Mouse (Mus musculus): ENCODE data around the gene Epha2. TPM values are rescaled to one million over a fixed set of nuclear protein-coding genes. Genes with fewer than 3 reads are reported as not detected.
A peak's percentile ranks its signal among the peaks of the same experiment; 100 is the strongest.

Epha2 gene
- polyA plus RNA-seq, 1 experiment from 2014 or later, result 3.9 TPM

GRCm38 (mm10) chr4:141357811-141358210, 56.8 kb downstream of the Epha2 start:
- Histone ChIP-seq H3K4me1 (replicated peaks; ENCODE audit: control insufficient read depth, insufficient read depth) (peaks cover 2% of the 10 kb centered on the region; the same call in 1 of the 2 replicates), H3K9me3 (ENCODE audit: control insufficient read depth, low read length) (no peaks in the 10 kb centered on the region), H3K4me2 (replicated peaks; ENCODE audit: low read depth) (no peak overlapping the region), H3K27me3 (ENCODE audit: control insufficient read depth, insufficient read depth, low read length) (no peaks in the 10 kb centered on the region), H3K9ac (ENCODE audit: low read length) (no peak overlapping the region), H3K36me3 (ENCODE audit: control insufficient read depth, insufficient read depth, low read length) (no peaks in the 10 kb centered on the region), H3K4me3 (ENCODE audit: low read depth, low read length) (no peak overlapping the region), H3K27ac (replicated peaks) (no peak overlapping the region)
- TF ChIP-seq CTCF (IDR thresholded peaks at IDR 0.05; ENCODE audit: low read depth) (no peak), EP300 (optimal IDR thresholded peaks at IDR 0.05) (no peak)
- no peak for DNase-seq (ENCODE audit: low spot score)
- ATAC-seq (ENCODE audit: low FRiP score, low TSS enrichment), result no peak

- Histone ChIP-seq H3K36me3 (ENCODE audit: control insufficient read depth, insufficient read depth, low read length) (no peaks in the 10 kb centered on the region), H3K9ac (ENCODE audit: low read length) (no peak overlapping the region), H3K27me3 (ENCODE audit: control insufficient read depth, insufficient read depth, low read length) (no peaks in the 10 kb centered on the region), H3K9me3 (ENCODE audit: control insufficient read depth, low read length) (no peaks in the 10 kb centered on the region), H3K27ac (replicated peaks) (no peak overlapping the region), H3K4me2 (replicated peaks; ENCODE audit: low read depth) (no peak overlapping the region), H3K4me3 (ENCODE audit: low read depth, low read length) (no peak overlapping the region), H3K4me1 (replicated peaks; ENCODE audit: control insufficient read depth, insufficient read depth) (peaks cover 2% of the 10 kb centered on the region; the same call in 1 of the 2 replicates)
- no peak for ATAC-seq (ENCODE audit: low FRiP score, low TSS enrichment)
- no peak for DNase-seq (ENCODE audit: low spot score)
- TF ChIP-seq CTCF (IDR thresholded peaks at IDR 0.05; ENCODE audit: low read depth) (no peak), EP300 (optimal IDR thresholded peaks at IDR 0.05) (no peak)
- 74% methylated on average over 6 of the region's 6 CpGs for WGBS
Measured at GRCm38 (mm10) chr4:141359222-141359621, 58.2 kb downstream of the Epha2 start.

- ATAC-seq (ENCODE audit: low FRiP score, low TSS enrichment) (no peak), DNase-seq (ENCODE audit: low spot score) (peak; percentile 59)
- Histone ChIP-seq H3K36me3 (ENCODE audit: control insufficient read depth, insufficient read depth, low read length) (no peaks in the 10 kb centered on the region), H3K4me1 (replicated peaks; ENCODE audit: control insufficient read depth, insufficient read depth) (peaks cover 2% of the 10 kb centered on the region; the same call in 1 of the 2 replicates), H3K4me2 (replicated peaks; ENCODE audit: low read depth) (no peak overlapping the region), H3K27ac (replicated peaks) (no peak overlapping the region), H3K27me3 (ENCODE audit: control insufficient read depth, insufficient read depth, low read length) (no peaks in the 10 kb centered on the region), H3K9ac (ENCODE audit: low read length) (no peak overlapping the region), H3K4me3 (ENCODE audit: low read depth, low read length) (no peak overlapping the region), H3K9me3 (ENCODE audit: control insufficient read depth, low read length) (no peaks in the 10 kb centered on the region)
- 40% methylated on average over 7 of the region's 7 CpGs for WGBS
- TF ChIP-seq CTCF (IDR thresholded peaks at IDR 0.05; ENCODE audit: low read depth) (peak; percentile 73), EP300 (optimal IDR thresholded peaks at IDR 0.05) (no peak)
Measured at GRCm38 (mm10) chr4:141360846-141361245, 59.8 kb downstream of the Epha2 start.

GRCm38 (mm10) chr4:141362937-141363548, 62.0 kb downstream of the Epha2 start:
- Histone ChIP-seq H3K9me3 (ENCODE audit: control insufficient read depth, low read length) (no peaks in the 10 kb centered on the region), H3K27me3 (ENCODE audit: control insufficient read depth, insufficient read depth, low read length) (no peaks in the 10 kb centered on the region), H3K9ac (ENCODE audit: low read length) (no peak overlapping the region), H3K36me3 (ENCODE audit: control insufficient read depth, insufficient read depth, low read length) (no peaks in the 10 kb centered on the region), H3K4me2 (replicated peaks; ENCODE audit: low read depth) (no peak overlapping the region), H3K4me3 (ENCODE audit: low read depth, low read length) (no peak overlapping the region), H3K27ac (replicated peaks) (no peak overlapping the region), H3K4me1 (replicated peaks; ENCODE audit: control insufficient read depth, insufficient read depth) (peaks cover 2% of the 10 kb centered on the region; the same call in 1 of the 2 replicates)
- ATAC-seq (ENCODE audit: low FRiP score, low TSS enrichment) (peak; percentile 49), DNase-seq (ENCODE audit: low spot score) (peak; percentile 88)
- TF ChIP-seq CTCF (IDR thresholded peaks at IDR 0.05; ENCODE audit: low read depth), result peak; percentile 96
- TF ChIP-seq EP300 (optimal IDR thresholded peaks at IDR 0.05), result no peak
- 25% methylated on average over 11 of the region's 11 CpGs for WGBS

GRCm38 (mm10) chr4:141365126-141365525, 64.1 kb downstream of the Epha2 start:
- Histone ChIP-seq H3K27me3 (ENCODE audit: control insufficient read depth, insufficient read depth, low read length) (no peaks in the 10 kb centered on the region), H3K9me3 (ENCODE audit: control insufficient read depth, low read length) (no peaks in the 10 kb centered on the region), H3K4me2 (replicated peaks; ENCODE audit: low read depth) (no peak overlapping the region), H3K27ac (replicated peaks) (no peak overlapping the region), H3K36me3 (ENCODE audit: control insufficient read depth, insufficient read depth, low read length) (no peaks in the 10 kb centered on the region), H3K4me1 (replicated peaks; ENCODE audit: control insufficient read depth, insufficient read depth) (no peaks in the 10 kb centered on the region), H3K9ac (ENCODE audit: low read length) (no peak overlapping the region), H3K4me3 (ENCODE audit: low read depth, low read length) (no peak overlapping the region)
- TF ChIP-seq EP300 (optimal IDR thresholded peaks at IDR 0.05) (no peak), CTCF (IDR thresholded peaks at IDR 0.05; ENCODE audit: low read depth) (no peak)
- ATAC-seq (ENCODE audit: low FRiP score, low TSS enrichment) (no peak), DNase-seq (ENCODE audit: low spot score) (no peak)
- 60% methylated on average over 8 of the region's 8 CpGs for WGBS

GRCm38 (mm10) chr4:141365876-141366275, 64.8 kb downstream of the Epha2 start:
- H3K4me1 ChIP-seq (replicated peaks; ENCODE audit: control insufficient read depth, insufficient read depth), result no peaks in the 10 kb centered on the region
- TF ChIP-seq CTCF (IDR thresholded peaks at IDR 0.05; ENCODE audit: low read depth) (no peak), EP300 (optimal IDR thresholded peaks at IDR 0.05) (no peak)
- no peak overlapping the region for H3K27ac ChIP-seq (replicated peaks)
- DNase-seq (ENCODE audit: low spot score) (no peak), ATAC-seq (ENCODE audit: low FRiP score, low TSS enrichment) (no peak)
- no peak overlapping the region for H3K9ac ChIP-seq (ENCODE audit: low read length)
- no peaks in the 10 kb centered on the region for H3K27me3 ChIP-seq (ENCODE audit: control insufficient read depth, insufficient read depth, low read length)
- no peak overlapping the region for H3K4me2 ChIP-seq (replicated peaks; ENCODE audit: low read depth)
- no peaks in the 10 kb centered on the region for H3K9me3 ChIP-seq (ENCODE audit: control insufficient read depth, low read length)
- no peak overlapping the region for H3K4me3 ChIP-seq (ENCODE audit: low read depth, low read length)
- 52% methylated on average over 7 of the region's 7 CpGs for WGBS
- H3K36me3 ChIP-seq (ENCODE audit: control insufficient read depth, insufficient read depth, low read length), result no peaks in the 10 kb centered on the region

All from stomach, postnatal 0 days (tissue).